Mouse (Mus musculus): ENCODE results near the gene Vav3.

GRCm38 (mm10) chr3:109476521-109476920, 136.1 kb downstream of the Vav3 start:
- TF ChIP-seq CTCF (IDR thresholded peaks at IDR 0.05; ENCODE audit: borderline replicate concordance, insufficient read depth, low read length), result no peak
- TF ChIP-seq POLR2A (IDR thresholded peaks at IDR 0.05; ENCODE audit: low read depth, low read length), result no peak

All from embryonic fibroblast, embryonic 13.5 days (primary cell).